Mouse (Mus musculus) liver, adult 2 months (tissue): ENCODE results near the gene Skp2.

Experiments
- CTCF ChIP-seq: fragments of 200-500 bp; IDR thresholded peaks from 2 replicates; pipeline ENCODE4 v1.5.1; 2011; ENCODE audit warnings: low read depth, low read length, control low read depth
- POLR2A ChIP-seq: fragments of 200-500 bp; IDR thresholded peaks from 2 replicates; pipeline ENCODE4 v1.6.1; 2011; ENCODE audit warnings: low read length, control low read depth; ENCODE audit not compliant: insufficient read depth; ENCODE audit errors: extremely low read depth

DNA sequence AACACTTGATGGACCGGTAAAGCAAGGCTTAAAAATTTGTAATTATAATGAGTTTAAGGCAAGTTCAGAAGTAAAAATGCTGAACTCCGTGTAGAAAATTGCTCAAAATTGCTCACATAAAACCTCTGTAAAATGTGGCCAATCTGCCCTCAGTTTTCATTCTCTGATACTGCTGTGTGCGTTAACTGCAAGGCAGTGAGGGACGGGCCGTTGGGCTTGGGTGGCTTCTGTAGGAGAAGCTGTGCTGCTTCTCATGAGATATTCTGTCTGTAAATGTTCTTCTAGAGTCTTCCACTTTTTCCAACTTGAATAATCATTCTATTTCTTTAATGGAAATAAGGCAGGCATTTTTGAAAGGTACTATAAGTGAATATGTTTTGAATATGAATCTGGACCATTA, 75.6 kb downstream of the Skp2 start:
- TF ChIP-seq CTCF (no peak), POLR2A (no peak)
